Mouse (Mus musculus): ENCODE measurements around the gene Gabbr2. TPM values are rescaled to one million over a fixed set of nuclear protein-coding genes. Genes with fewer than 3 reads are reported as not detected.

Gene Gabbr2
- total RNA-seq, 2 experiments from 2014 or later, result 233 to 236 TPM

GRCm38 (mm10) chr4:46720821-46721557 is 270.7 kb downstream of the Gabbr2 start:
- no peak for DNase-seq (ENCODE audit: low spot score in 2 of 2)

GRCm38 (mm10) chr4:46720070-46720469 is 271.6 kb downstream of the Gabbr2 start:
- DNase-seq (ENCODE audit: low spot score in 2 of 2), result no peak

- DNase-seq (ENCODE audit: low spot score in 2 of 2), result no peak
Measured at GRCm38 (mm10) chr4:46718624-46719023, 273.0 kb downstream of the Gabbr2 start.

GRCm38 (mm10) chr4:46717156-46717555 is 274.5 kb downstream of the Gabbr2 start:
- no peak for DNase-seq (ENCODE audit: low spot score in 2 of 2)

- DNase-seq (ENCODE audit: low spot score in 2 of 2), result no peak
Measured at GRCm38 (mm10) chr4:46716361-46716760, 275.3 kb downstream of the Gabbr2 start.

GRCm38 (mm10) chr4:46710523-46710922 is 281.1 kb downstream of the Gabbr2 start:
- no peak for DNase-seq (ENCODE audit: low spot score in 2 of 2)

- no peak for DNase-seq (ENCODE audit: low spot score in 2 of 2)
Measured at GRCm38 (mm10) chr4:46710018-46710417, 281.7 kb downstream of the Gabbr2 start.

GRCm38 (mm10) chr4:46709492-46709891 is 282.2 kb downstream of the Gabbr2 start:
- no peak for DNase-seq (ENCODE audit: low spot score in 2 of 2)

- no peak for DNase-seq (ENCODE audit: low spot score in 2 of 2)
Measured at GRCm38 (mm10) chr4:46705739-46706138, 285.9 kb downstream of the Gabbr2 start.

GRCm38 (mm10) chr4:46703146-46703545 is 288.5 kb downstream of the Gabbr2 start:
- no peak for DNase-seq (ENCODE audit: low spot score in 2 of 2)

GRCm38 (mm10) chr4:46700223-46700651 is 291.4 kb downstream of the Gabbr2 start:
- DNase-seq (ENCODE audit: low spot score in 2 of 2), result no peak

GRCm38 (mm10) chr4:46696467-46696866 is 295.2 kb downstream of the Gabbr2 start:
- DNase-seq (ENCODE audit: low spot score in 2 of 2), result no peak

GRCm38 (mm10) chr4:46690565-46690964 is 301.1 kb downstream of the Gabbr2 start:
- DNase-seq (ENCODE audit: low spot score in 2 of 2), result no peak

- no peak for DNase-seq (ENCODE audit: low spot score in 2 of 2)
Measured at GRCm38 (mm10) chr4:46690023-46690420, 301.7 kb downstream of the Gabbr2 start.

GRCm38 (mm10) chr4:46689397-46690022 is 302.2 kb downstream of the Gabbr2 start:
- peak; percentile 84 to 85 for DNase-seq (ENCODE audit: low spot score in 2 of 2)

GRCm38 (mm10) chr4:46688213-46688832 is 303.4 kb downstream of the Gabbr2 start:
- no peak for DNase-seq (ENCODE audit: low spot score in 2 of 2)

GRCm38 (mm10) chr4:46684160-46684559 is 307.5 kb downstream of the Gabbr2 start:
- DNase-seq (ENCODE audit: low spot score in 2 of 2), result peak; percentile 87 to 94

GRCm38 (mm10) chr4:46676646-46677045 is 315.0 kb downstream of the Gabbr2 start:
- no peak for DNase-seq (ENCODE audit: low spot score in 2 of 2)

- no peak for DNase-seq (ENCODE audit: low spot score in 2 of 2)
Measured at GRCm38 (mm10) chr4:46675992-46676391, 315.7 kb downstream of the Gabbr2 start.

GRCm38 (mm10) chr4:46675272-46675785 is 316.3 kb downstream of the Gabbr2 start:
- no peak for DNase-seq (ENCODE audit: low spot score in 2 of 2)

GRCm38 (mm10) chr4:46668620-46669019 is 323.1 kb downstream of the Gabbr2 start:
- no peak for DNase-seq (ENCODE audit: low spot score in 2 of 2)

GRCm38 (mm10) chr4:46666420-46666819 is 325.3 kb downstream of the Gabbr2 start:
- no peak for DNase-seq (ENCODE audit: low spot score in 2 of 2)
